Mouse (Mus musculus) brain, adult 2 months (tissue): ENCODE results near the gene Schip1.

Experiments used
- DNase-seq: peaks from one replicate; pipeline ENCODE4 v3.0.0; 2011; ENCODE audit warnings: low read depth, low spot score

Schip1 gene

GRCm38 (mm10) chr3:68064731-68065130 is at the start of gene Schip1:
Gene Schip1 (plus strand): TSS chr3:68064802.
- no peak for DNase-seq

GRCm38 (mm10) chr3:68015786-68016185 is 48.8 kb upstream of the Schip1 start:
- DNase-seq = no peak

- DNase-seq = no peak
Observed at GRCm38 (mm10) chr3:68019401-68019800, 45.2 kb upstream of the Schip1 start.

- no peak for DNase-seq
Observed at GRCm38 (mm10) chr3:68036097-68036496, 28.5 kb upstream of the Schip1 start.

- DNase-seq = peak; percentile 24
Observed at GRCm38 (mm10) chr3:68042951-68043350, 21.7 kb upstream of the Schip1 start.

- DNase-seq = peak; percentile 73
Observed at GRCm38 (mm10) chr3:68045475-68046416, 18.9 kb upstream of the Schip1 start.

GRCm38 (mm10) chr3:68053538-68053937 is 11.1 kb upstream of the Schip1 start:
- peak; percentile 34 for DNase-seq

- DNase-seq = peak; percentile 50
Observed at GRCm38 (mm10) chr3:68055071-68055470, 9.5 kb upstream of the Schip1 start.

GRCm38 (mm10) chr3:68056373-68057275 is 8.0 kb upstream of the Schip1 start:
- peak; percentile 80 for DNase-seq

- DNase-seq = peak; percentile 32
Observed at GRCm38 (mm10) chr3:68059162-68059800, 5.3 kb upstream of the Schip1 start.

GRCm38 (mm10) chr3:68071395-68072386 is 7.1 kb downstream of the Schip1 start:
- peak; percentile 60 for DNase-seq

- peak; percentile 45 for DNase-seq
Observed at GRCm38 (mm10) chr3:68077406-68077805, 12.8 kb downstream of the Schip1 start.

GRCm38 (mm10) chr3:68085024-68085423 is 20.4 kb downstream of the Schip1 start:
- DNase-seq = peak; percentile 57

- no peak for DNase-seq
Observed at GRCm38 (mm10) chr3:68092108-68092507, 27.5 kb downstream of the Schip1 start.

GRCm38 (mm10) chr3:68096724-68097431 is 32.3 kb downstream of the Schip1 start:
- peak; percentile 33 for DNase-seq

- DNase-seq = peak; percentile 55
Observed at GRCm38 (mm10) chr3:68099561-68099960, 35.0 kb downstream of the Schip1 start.

- DNase-seq = peak; percentile 62
Observed at GRCm38 (mm10) chr3:68101343-68101742, 36.7 kb downstream of the Schip1 start.

- no peak for DNase-seq
Observed at GRCm38 (mm10) chr3:68105081-68105685, 40.6 kb downstream of the Schip1 start.

- no peak for DNase-seq
Observed at GRCm38 (mm10) chr3:68121338-68121737, 56.7 kb downstream of the Schip1 start.
